Mouse (Mus musculus) kidney, adult 11 months (tissue): ENCODE results near the gene Rel.

Experiments
- DNase-seq: peaks from one replicate; pipeline ENCODE4 v3.0.0; 2022

The Rel gene

GRCm38 (mm10) chr11:23741386-23741785, 29.4 kb downstream of the Rel start:
- DNase-seq = no peak

- no peak for DNase-seq
Observed at GRCm38 (mm10) chr11:23740895-23741294, 29.9 kb downstream of the Rel start.

GRCm38 (mm10) chr11:23735820-23736470, 34.8 kb downstream of the Rel start:
- DNase-seq = no peak

GRCm38 (mm10) chr11:23734749-23735286, 36.0 kb downstream of the Rel start:
- DNase-seq = no peak

GRCm38 (mm10) chr11:23732840-23733239, 37.9 kb downstream of the Rel start:
- DNase-seq = no peak

- DNase-seq = no peak
Observed at GRCm38 (mm10) chr11:23730120-23730519, 40.6 kb downstream of the Rel start.

GRCm38 (mm10) chr11:23728186-23728585, 42.6 kb downstream of the Rel start:
- DNase-seq = no peak

GRCm38 (mm10) chr11:23726441-23726840, 44.3 kb downstream of the Rel start:
- DNase-seq = no peak

- DNase-seq = no peak
Observed at GRCm38 (mm10) chr11:23725850-23726249, 44.9 kb downstream of the Rel start.

GRCm38 (mm10) chr11:23722326-23722725, 48.4 kb downstream of the Rel start:
- DNase-seq = no peak

GRCm38 (mm10) chr11:23719825-23720224, 50.9 kb downstream of the Rel start:
- DNase-seq = no peak

- DNase-seq = no peak
Observed at GRCm38 (mm10) chr11:23718856-23719255, 51.9 kb downstream of the Rel start.

- no peak for DNase-seq
Observed at GRCm38 (mm10) chr11:23712299-23712698, 58.5 kb downstream of the Rel start.

GRCm38 (mm10) chr11:23704604-23705294, 66.0 kb downstream of the Rel start:
- DNase-seq = no peak

GRCm38 (mm10) chr11:23701831-23702230, 68.9 kb downstream of the Rel start:
- DNase-seq = no peak

GRCm38 (mm10) chr11:23699414-23700095, 71.2 kb downstream of the Rel start:
- DNase-seq = no peak

GRCm38 (mm10) chr11:23698526-23698925, 72.2 kb downstream of the Rel start:
- DNase-seq = no peak

- DNase-seq = no peak
Observed at GRCm38 (mm10) chr11:23695847-23696246, 74.9 kb downstream of the Rel start.

- DNase-seq = no peak
Observed at GRCm38 (mm10) chr11:23693286-23693685, 77.5 kb downstream of the Rel start.

- DNase-seq = no peak
Observed at GRCm38 (mm10) chr11:23688060-23688459, 82.7 kb downstream of the Rel start.
